Mouse (Mus musculus): ENCODE data around the gene Nfkbie. TPM values are rescaled to one million over a fixed set of nuclear protein-coding genes. Genes with fewer than 3 reads are reported as not detected.

Nfkbie gene
- polyA plus RNA-seq, 1 experiment from 2014 or later = 1.6 TPM

DNA sequence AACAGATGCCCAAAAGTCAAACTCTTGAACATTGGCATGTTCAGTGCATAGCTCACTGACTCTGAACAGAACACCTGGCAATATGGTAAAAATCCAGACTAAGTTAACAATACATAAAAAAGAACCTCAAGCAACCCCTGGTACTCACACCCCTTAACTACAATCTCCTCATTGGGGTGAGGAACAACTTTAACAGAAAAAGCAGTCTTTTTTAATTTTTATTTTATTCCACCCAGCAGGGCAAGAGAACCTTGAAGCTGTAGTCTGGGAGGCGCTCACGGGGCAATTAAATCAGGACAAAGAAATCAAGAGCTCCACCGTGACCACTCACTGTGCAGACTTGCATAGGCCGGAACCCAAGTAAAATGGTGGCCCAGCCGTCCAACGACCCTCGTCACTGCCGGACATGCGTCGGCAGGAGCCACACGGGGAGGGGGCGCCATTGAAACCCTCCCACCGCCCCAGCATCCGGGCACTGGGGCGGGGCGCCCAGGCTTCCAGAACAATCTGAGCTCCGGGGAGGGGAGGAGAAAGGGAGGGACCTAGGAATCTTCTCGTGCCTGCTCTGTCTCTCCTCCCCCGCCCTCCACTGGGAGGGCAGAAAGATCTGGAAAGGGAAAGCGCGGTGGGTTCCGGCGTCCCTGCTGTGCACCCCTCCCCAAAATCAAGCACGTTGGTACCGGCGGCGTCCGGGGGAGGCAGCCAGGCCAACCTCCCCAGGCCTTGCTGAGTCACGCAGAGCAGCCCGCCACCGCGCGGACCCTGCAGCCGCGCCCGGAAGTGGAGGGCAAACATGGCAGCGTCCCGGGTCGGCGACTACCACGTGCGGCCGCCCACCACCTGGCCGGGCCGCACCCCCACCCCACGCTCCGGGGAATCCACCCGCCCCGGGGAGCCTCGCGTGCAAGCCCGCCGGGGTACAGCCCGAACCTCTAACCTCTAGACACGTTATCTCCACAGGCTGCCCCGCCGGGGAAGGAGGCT, 16.9 kb downstream of the Nfkbie start:
- ATAC-seq (ENCODE audit: low FRiP score, low TSS enrichment) (peak; percentile 62), DNase-seq (ENCODE audit: low spot score) (peak; percentile 85)
- Histone ChIP-seq H3K27me3 (ENCODE audit: control insufficient read depth, insufficient read depth, low read length) (no peaks in the 10 kb centered on the region), H3K9ac (ENCODE audit: low read length) (peak overlapping the region; percentile 98), H3K4me2 (replicated peaks; ENCODE audit: low read depth) (peak overlapping the region; percentile 80), H3K36me3 (ENCODE audit: control insufficient read depth, insufficient read depth, low read length) (peaks cover 32% of the 10 kb centered on the region), H3K27ac (replicated peaks) (peak overlapping the region; percentile 97), H3K4me1 (replicated peaks; ENCODE audit: control insufficient read depth, insufficient read depth) (no peaks in the 10 kb centered on the region; the same call in 1 of the 2 replicates), H3K9me3 (ENCODE audit: control insufficient read depth, low read length) (no peaks in the 10 kb centered on the region), H3K4me3 (ENCODE audit: low read depth, low read length) (peak overlapping the region; percentile 100)
- WGBS = 1% methylated on average over 53 of the region's 57 CpGs
- TF ChIP-seq EP300 (optimal IDR thresholded peaks at IDR 0.05) (peak; percentile 51), CTCF (IDR thresholded peaks at IDR 0.05; ENCODE audit: low read depth) (peak; percentile 27)

GRCm38 (mm10) chr17:45573087-45573779, 17.7 kb downstream of the Nfkbie start, which contains the start of gene Hsp90ab1:
Gene Hsp90ab1, minus strand, starts transcription at chr17:45573271.
- Histone ChIP-seq H3K9ac (ENCODE audit: low read length) (peak within 1 kb of the TSS; percentile 98), H3K36me3 (ENCODE audit: control insufficient read depth, insufficient read depth, low read length) (peaks cover 29% of the 10 kb centered on the region), H3K4me1 (replicated peaks; ENCODE audit: control insufficient read depth, insufficient read depth) (no peaks in the 10 kb centered on the region; the same call in 1 of the 2 replicates), H3K27me3 (ENCODE audit: control insufficient read depth, insufficient read depth, low read length) (no peaks in the 10 kb centered on the region), H3K9me3 (ENCODE audit: control insufficient read depth, low read length) (no peaks in the 10 kb centered on the region), H3K27ac (replicated peaks) (peak within 1 kb of the TSS; percentile 97), H3K4me2 (replicated peaks; ENCODE audit: low read depth) (peak within 1 kb of the TSS; percentile 80), H3K4me3 (ENCODE audit: low read depth, low read length) (peak within 1 kb of the TSS; percentile 100)
- peak; percentile 99 for DNase-seq (ENCODE audit: low spot score)
- ATAC-seq (ENCODE audit: low FRiP score, low TSS enrichment) = peak; percentile 86
- TF ChIP-seq CTCF (IDR thresholded peaks at IDR 0.05; ENCODE audit: low read depth) (no peak), EP300 (optimal IDR thresholded peaks at IDR 0.05) (peak; percentile 14)
- WGBS = under 1% methylated on average over 41 of the region's 41 CpGs

DNA sequence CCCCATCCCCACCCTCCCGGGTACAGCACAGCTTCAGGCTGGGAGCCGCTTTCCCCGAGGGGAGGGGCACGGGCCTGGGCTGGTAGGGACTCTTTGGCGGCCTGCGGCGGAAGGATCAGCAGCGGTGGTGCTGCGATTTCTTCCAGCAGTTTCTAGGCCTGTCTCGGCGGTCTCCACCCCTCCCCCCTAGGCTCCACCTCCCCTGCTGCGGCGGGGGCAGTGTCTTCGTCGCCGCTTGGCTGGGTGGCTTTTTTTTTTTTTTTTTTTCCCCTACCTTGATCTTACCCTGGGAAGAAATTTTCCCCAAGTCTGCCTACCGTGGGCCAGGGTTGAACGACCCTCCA, 18.2 kb downstream of the Nfkbie start:
- DNase-seq (ENCODE audit: low spot score) (peak; percentile 97), ATAC-seq (ENCODE audit: low FRiP score, low TSS enrichment) (peak; percentile 62)
- Histone ChIP-seq H3K4me2 (replicated peaks; ENCODE audit: low read depth) (peak overlapping the region; percentile 80), H3K4me3 (ENCODE audit: low read depth, low read length) (peak overlapping the region; percentile 100), H3K27me3 (ENCODE audit: control insufficient read depth, insufficient read depth, low read length) (no peaks in the 10 kb centered on the region), H3K4me1 (replicated peaks; ENCODE audit: control insufficient read depth, insufficient read depth) (no peaks in the 10 kb centered on the region; the same call in 1 of the 2 replicates), H3K36me3 (ENCODE audit: control insufficient read depth, insufficient read depth, low read length) (peaks cover 24% of the 10 kb centered on the region), H3K9me3 (ENCODE audit: control insufficient read depth, low read length) (no peaks in the 10 kb centered on the region), H3K9ac (ENCODE audit: low read length) (peak overlapping the region; percentile 78), H3K27ac (replicated peaks) (peak overlapping the region; percentile 97)
- no peak; the same call in 1 of the 2 replicates for TF ChIP-seq CTCF (IDR thresholded peaks at IDR 0.05; ENCODE audit: low read depth)
- no peak for TF ChIP-seq EP300 (optimal IDR thresholded peaks at IDR 0.05)
- under 1% methylated on average over 18 of the region's 18 CpGs for WGBS

GRCm38 (mm10) chr17:45574129-45574761, 18.7 kb downstream of the Nfkbie start:
- no peak for TF ChIP-seq CTCF (IDR thresholded peaks at IDR 0.05; ENCODE audit: low read depth)
- no peak for TF ChIP-seq EP300 (optimal IDR thresholded peaks at IDR 0.05)
- H3K36me3 ChIP-seq (ENCODE audit: control insufficient read depth, insufficient read depth, low read length) = peaks cover 19% of the 10 kb centered on the region
- peak; percentile 76 for DNase-seq (ENCODE audit: low spot score)
- no peaks in the 10 kb centered on the region; the same call in 1 of the 2 replicates for H3K4me1 ChIP-seq (replicated peaks; ENCODE audit: control insufficient read depth, insufficient read depth)
- peak overlapping the region; percentile 100 for H3K4me3 ChIP-seq (ENCODE audit: low read depth, low read length)
- H3K27me3 ChIP-seq (ENCODE audit: control insufficient read depth, insufficient read depth, low read length) = no peaks in the 10 kb centered on the region
- H3K4me2 ChIP-seq (replicated peaks; ENCODE audit: low read depth) = peak overlapping the region; percentile 80
- ATAC-seq (ENCODE audit: low FRiP score, low TSS enrichment) = peak; percentile 33
- peak overlapping the region; percentile 97 for H3K27ac ChIP-seq (replicated peaks)
- 2% methylated on average over 17 of the region's 17 CpGs for WGBS
- peak overlapping the region; percentile 78 for H3K9ac ChIP-seq (ENCODE audit: low read length)
- H3K9me3 ChIP-seq (ENCODE audit: control insufficient read depth, low read length) = no peaks in the 10 kb centered on the region

- no peak overlapping the region for H3K4me3 ChIP-seq (ENCODE audit: low read depth, low read length)
- TF ChIP-seq EP300 (optimal IDR thresholded peaks at IDR 0.05) (no peak), CTCF (IDR thresholded peaks at IDR 0.05; ENCODE audit: low read depth) (no peak)
- H3K36me3 ChIP-seq (ENCODE audit: control insufficient read depth, insufficient read depth, low read length) = peaks cover 11% of the 10 kb centered on the region
- no peak for ATAC-seq (ENCODE audit: low FRiP score, low TSS enrichment)
- no peaks in the 10 kb centered on the region for H3K9me3 ChIP-seq (ENCODE audit: control insufficient read depth, low read length)
- no peaks in the 10 kb centered on the region for H3K27me3 ChIP-seq (ENCODE audit: control insufficient read depth, insufficient read depth, low read length)
- no peaks in the 10 kb centered on the region for H3K4me1 ChIP-seq (replicated peaks; ENCODE audit: control insufficient read depth, insufficient read depth)
- peak overlapping the region; percentile 35; the same call in 1 of the 2 replicates for H3K27ac ChIP-seq (replicated peaks)
- no peak overlapping the region; the same call in 1 of the 2 replicates for H3K4me2 ChIP-seq (replicated peaks; ENCODE audit: low read depth)
- no peak for DNase-seq (ENCODE audit: low spot score)
- 87% methylated on average over 8 of the region's 8 CpGs for WGBS
- H3K9ac ChIP-seq (ENCODE audit: low read length) = no peak overlapping the region
These were observed 19.8 kb downstream of the Nfkbie start for GRCm38 (mm10) chr17:45575123-45575897.
